Mouse (Mus musculus) heart, postnatal 0 days (tissue): Measurements from ENCODE around the gene Mia2.

ENCODE experiments used
- CTCF ChIP-seq: IDR thresholded peaks from 2 replicates; pipeline ENCODE4 v1.5.1; 2016; ENCODE audit warnings: antibody characterized with exemption, control low read depth, low read depth
- EP300 ChIP-seq: IDR thresholded peaks from 2 replicates; pipeline ENCODE4 v1.6.1; 2016; ENCODE audit warnings: antibody characterized with exemption, low read depth

GRCm38 (mm10) chr12:59080461-59080860 lies 15.1 kb upstream of the Mia2 start:
- TF ChIP-seq CTCF (no peak), EP300 (no peak)
